Mouse (Mus musculus) MEL (cell line): ENCODE results near the gene Bcl6b.

Source experiments
- GATA1 ChIP-seq: IDR thresholded peaks from 2 replicates; pipeline ENCODE4 v1.6.1; 2011; ENCODE audit warnings: low read depth, low read length, improper control_type of control experiment
- ZMIZ1 ChIP-seq: IDR thresholded peaks from 2 replicates; pipeline ENCODE4 v1.6.1; 2012; ENCODE audit warnings: low read depth, mild to moderate bottlenecking, inconsistent platforms, low read length, improper control_type of control experiment, moderate library complexity

- no peak for TF ChIP-seq ZMIZ1
- TF ChIP-seq GATA1, result no peak
Observed at GRCm38 (mm10) chr11:70200036-70200608, 29.5 kb downstream of the Bcl6b start.
